Mouse (Mus musculus): Measurements from ENCODE around the gene Ggt1. TPM values are rescaled to one million over a fixed set of nuclear protein-coding genes. Genes with fewer than 3 reads are reported as not detected.

Ggt1 gene
- polyA plus RNA-seq, 2 experiments from 2014 or later, result 2.1 to 3.1 TPM

DNA sequence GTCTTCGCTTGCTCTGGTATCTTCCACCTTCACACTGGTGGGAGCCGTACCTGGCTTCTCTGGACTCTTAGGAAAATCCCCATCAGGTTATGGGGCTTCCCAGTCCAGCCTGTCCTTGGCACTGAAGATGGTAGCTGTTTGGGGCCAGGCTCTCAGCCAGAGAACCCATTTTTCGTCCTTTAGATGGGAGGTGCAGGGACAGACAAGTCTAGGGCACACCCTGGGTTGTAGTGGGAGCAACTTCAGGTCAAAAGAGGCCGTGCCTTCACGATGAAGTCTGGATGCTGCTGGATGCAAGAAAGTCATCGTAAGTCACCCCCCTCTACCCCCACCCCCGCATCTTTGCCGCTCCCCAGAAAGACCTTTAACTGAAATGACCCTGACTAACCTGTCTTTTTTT, 73.2 kb downstream of the Ggt1 start:
- no peak for ATAC-seq

GRCm38 (mm10) chr10:75635019-75635692, 73.8 kb downstream of the Ggt1 start:
- no peak for ATAC-seq

DNA sequence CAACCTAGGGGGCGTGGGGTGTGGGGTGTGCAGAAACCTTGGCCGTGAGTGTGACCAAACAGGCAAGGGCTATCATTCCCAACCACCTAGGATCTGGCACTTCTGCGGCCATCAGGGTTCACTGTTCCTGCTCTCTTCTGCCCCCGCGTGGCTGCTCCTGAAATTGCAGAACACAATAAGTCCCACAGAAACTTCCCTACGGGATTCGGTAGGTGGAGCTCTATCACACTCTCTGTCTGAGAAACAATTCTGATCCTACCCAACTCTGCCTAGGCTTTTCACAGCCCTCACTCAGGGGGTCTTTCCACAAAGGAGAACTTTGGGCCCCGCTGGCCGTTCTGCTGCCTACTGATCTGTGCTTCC, 74.3 kb downstream of the Ggt1 start:
- peak; percentile 52 for ATAC-seq

Other genes starting within 250 kb of the Ggt1 start
- gene Adora2a, start 244.7 kb upstream of the Ggt1 start, polyA plus RNA-seq (2017; shearing (Covaris generic)), result 10 to 100 TPM; 18.6 to 30.1 TPM
- 1 to 10 TPM in 1 of 2 experiments, not detected in 1; 1.0 TPM for gene Upb1, start 160.5 kb upstream of the Ggt1 start, polyA plus RNA-seq (2017; shearing (Covaris generic))
- gene Snrpd3, start 44.1 kb upstream of the Ggt1 start, polyA plus RNA-seq (2017; shearing (Covaris generic)), result 100 to 1,000 TPM; 133 to 205 TPM
- gene Gucd1, start 43.6 kb upstream of the Ggt1 start, polyA plus RNA-seq (2017; shearing (Covaris generic)), result 10 to 100 TPM; 11.7 to 17.0 TPM
- gene Lrrc75b, start 1.3 kb upstream of the Ggt1 start, polyA plus RNA-seq (2017; shearing (Covaris generic)), result under 1 TPM; 0.45 to 0.65 TPM
- gene Ggt5, start 27.7 kb downstream of the Ggt1 start, polyA plus RNA-seq (2017; shearing (Covaris generic)), result under 1 TPM; 0.15 to 0.64 TPM
- 10 to 100 TPM in 1 of 2 experiments, 1 to 10 TPM in 1; 6.2 to 12.5 TPM for gene Susd2, start 82.4 kb downstream of the Ggt1 start, polyA plus RNA-seq (2017; shearing (Covaris generic))
- gene Cabin1, start 202.7 kb downstream of the Ggt1 start, polyA plus RNA-seq (2017; shearing (Covaris generic)), result 10 to 100 TPM; 22.0 to 22.3 TPM
- 100 to 1,000 TPM in 1 of 2 experiments, 10 to 100 TPM in 1; 78.9 to 104 TPM for gene Ddt, start 211.8 kb downstream of the Ggt1 start, polyA plus RNA-seq (2017; shearing (Covaris generic))
- not detected for gene Gm20441, start 219.3 kb downstream of the Ggt1 start, polyA plus RNA-seq (2017; shearing (Covaris generic))
- 1 to 10 TPM; 3.3 to 6.1 TPM for gene Gstt3, start 219.8 kb downstream of the Ggt1 start, polyA plus RNA-seq (2017; shearing (Covaris generic))
- gene Gstt1, start 237.0 kb downstream of the Ggt1 start, polyA plus RNA-seq (2017; shearing (Covaris generic)), result 1 to 10 TPM in 1 of 2 experiments, not detected in 1; 1.2 TPM

All from activated CD4-positive, CD25-positive, alpha-beta regulatory T cell, adult 4 months (primary cell).